Comparison of ENCODE assay signal across 18 mouse cellular contexts in the genomic region with DNA sequence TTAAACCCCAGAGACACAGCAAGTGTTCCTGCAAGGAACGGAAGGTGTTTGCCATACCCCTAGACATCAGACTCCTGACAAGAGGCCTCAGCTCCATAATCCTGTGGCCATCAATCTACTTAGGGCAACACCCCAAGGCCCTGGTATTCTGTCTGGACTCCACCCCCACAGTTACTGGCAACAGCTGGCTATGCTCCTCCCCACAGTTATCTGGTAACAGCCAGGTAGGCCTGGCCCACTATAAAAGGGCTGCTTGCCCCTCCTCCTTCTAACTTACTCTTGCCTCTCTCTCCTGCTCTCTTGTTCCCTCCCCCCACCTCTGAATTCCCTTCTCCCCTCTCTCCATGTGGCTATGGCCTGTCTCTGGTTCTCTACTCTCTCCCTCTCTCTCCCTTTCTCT.
"Had no signal": no experiment of that assay in that cellular context is flagged by ENCODE, and none has a peak within 500 bp of the region (broad histone marks: within the 10 kb centered on the region; RNA-seq: fewer than 3 reads in every experiment).

No protein-coding gene starts in this region.

- H3K9me3 ChIP-seq: midbrain, embryonic 10.5 days; midbrain, embryonic 12.5 days; neural tube, embryonic 13.5 days; neural tube, embryonic 15.5 days had no signal

- H3K27ac ChIP-seq: midbrain, embryonic 10.5 days; midbrain, embryonic 12.5 days; neural tube, embryonic 13.5 days; neural tube, embryonic 15.5 days had no signal

- DNase-seq: lung, adult 18-20 months; lung, embryonic 14.5 days; lung, postnatal 10 days; lung, postnatal 4 days; midbrain, embryonic 14.5 days; retina, postnatal 1 day; right cerebral cortex, adult 18-20 months; right cerebral cortex, postnatal 25 days; right cerebral cortex, postnatal 4 days; spleen, adult 18-20 months; thymus, adult 2 months; thymus, postnatal 25 days; thymus, postnatal 4 days had no signal

- H3K36me3 ChIP-seq: midbrain, embryonic 10.5 days; midbrain, embryonic 12.5 days; neural tube, embryonic 13.5 days; neural tube, embryonic 15.5 days had no signal

- H3K4me3 ChIP-seq: midbrain, embryonic 10.5 days; midbrain, embryonic 12.5 days; myocyte; neural tube, embryonic 13.5 days; neural tube, embryonic 15.5 days had no signal

- H3K27me3 ChIP-seq: midbrain, embryonic 12.5 days; neural tube, embryonic 13.5 days; neural tube, embryonic 15.5 days had no signal

- H3K9ac ChIP-seq: lung, embryonic 14.5 days; midbrain, embryonic 12.5 days; neural tube, embryonic 13.5 days; neural tube, embryonic 15.5 days had no signal

- H3K4me1 ChIP-seq: midbrain, embryonic 10.5 days; midbrain, embryonic 12.5 days; neural tube, embryonic 13.5 days; neural tube, embryonic 15.5 days had no signal
